Mouse (Mus musculus) lung, postnatal 36 days (tissue): ENCODE measurements around the gene Tmem186.

Source experiments
- DNase-seq: peaks from one replicate; pipeline ENCODE4 v3.0.0; 2022; ENCODE audit warnings: mixed read lengths

The Tmem186 gene

DNA sequence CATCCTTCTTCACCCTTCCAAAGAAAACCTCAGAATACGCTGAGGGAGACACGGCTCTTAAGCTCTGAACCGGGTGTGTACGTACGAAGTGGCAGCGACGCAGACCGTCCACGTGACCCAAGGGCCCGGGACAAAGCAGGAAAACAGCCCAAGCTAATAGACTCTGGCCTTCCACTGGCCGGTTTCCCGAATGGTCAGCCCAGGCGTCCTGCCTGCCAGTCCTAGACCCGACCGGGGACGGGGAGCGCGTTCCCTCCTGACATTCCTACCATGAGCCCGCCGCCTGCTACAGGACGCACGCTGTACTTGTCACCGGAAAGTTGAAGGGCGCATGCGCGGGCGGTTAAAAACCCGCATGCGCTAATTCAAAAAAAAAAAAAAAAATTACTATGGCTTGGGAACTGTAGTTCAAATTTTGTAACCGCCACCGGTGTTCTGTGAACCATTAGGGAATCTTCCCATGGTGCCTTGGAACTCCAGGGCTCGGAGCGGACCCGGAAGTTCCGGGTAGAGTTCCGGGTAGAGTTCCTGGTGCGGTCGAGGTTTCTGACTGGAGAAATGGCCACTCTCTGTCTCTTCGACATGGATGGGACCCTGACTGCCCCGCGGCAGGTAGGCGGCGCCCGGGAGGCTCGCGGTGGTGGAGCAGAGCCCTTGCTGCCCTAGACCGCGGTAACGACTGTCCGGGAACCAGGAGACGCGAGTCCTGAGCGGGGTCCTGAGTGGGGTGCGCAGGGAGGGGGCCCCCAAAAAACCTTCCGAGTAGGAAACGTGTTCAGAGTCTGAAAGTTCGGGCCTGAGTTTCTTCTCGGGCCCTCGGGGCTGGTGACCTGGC is at the start of gene Tmem186, which contains the start of gene Pmm2:
Gene Tmem186, minus strand, starts transcription at position 496 of the 835 bp plus-strand sequence.
Gene Pmm2, plus strand, starts transcription at position 458 of the 835 bp plus-strand sequence.
- peak; percentile 91 for DNase-seq

DNA sequence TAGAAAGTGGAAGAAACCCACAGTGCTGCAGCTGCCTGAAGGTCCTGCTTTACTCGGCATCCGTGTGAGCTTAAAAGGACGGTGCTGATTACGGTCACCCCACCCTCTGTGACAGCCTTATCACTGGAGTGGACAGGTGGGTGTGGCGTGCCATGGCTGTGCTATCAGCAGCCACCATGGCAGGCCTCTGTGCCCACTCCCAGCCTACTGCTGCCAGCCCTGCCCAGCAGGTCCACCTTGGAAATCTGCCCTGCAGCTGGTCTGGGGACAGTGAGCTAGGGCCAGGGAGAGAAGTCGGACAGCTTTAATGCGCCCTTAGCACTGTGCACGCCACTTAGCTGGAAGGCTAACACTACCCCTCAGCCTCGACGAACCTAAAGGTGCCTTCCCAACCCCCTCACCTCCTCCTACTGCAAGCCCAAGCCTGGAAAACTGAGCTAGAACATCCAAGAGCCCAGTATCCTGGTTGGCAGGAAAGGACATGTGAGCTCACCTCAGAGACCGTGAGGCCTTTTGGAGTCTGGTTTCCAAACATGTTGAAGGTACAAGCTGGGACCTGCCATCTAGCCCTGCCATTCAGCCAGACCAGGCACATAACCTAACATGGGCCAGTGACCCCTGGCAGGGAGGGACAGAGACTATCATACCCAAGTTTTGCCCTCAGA is 49.5 kb upstream of the Tmem186 start:
- no peak for DNase-seq

DNA sequence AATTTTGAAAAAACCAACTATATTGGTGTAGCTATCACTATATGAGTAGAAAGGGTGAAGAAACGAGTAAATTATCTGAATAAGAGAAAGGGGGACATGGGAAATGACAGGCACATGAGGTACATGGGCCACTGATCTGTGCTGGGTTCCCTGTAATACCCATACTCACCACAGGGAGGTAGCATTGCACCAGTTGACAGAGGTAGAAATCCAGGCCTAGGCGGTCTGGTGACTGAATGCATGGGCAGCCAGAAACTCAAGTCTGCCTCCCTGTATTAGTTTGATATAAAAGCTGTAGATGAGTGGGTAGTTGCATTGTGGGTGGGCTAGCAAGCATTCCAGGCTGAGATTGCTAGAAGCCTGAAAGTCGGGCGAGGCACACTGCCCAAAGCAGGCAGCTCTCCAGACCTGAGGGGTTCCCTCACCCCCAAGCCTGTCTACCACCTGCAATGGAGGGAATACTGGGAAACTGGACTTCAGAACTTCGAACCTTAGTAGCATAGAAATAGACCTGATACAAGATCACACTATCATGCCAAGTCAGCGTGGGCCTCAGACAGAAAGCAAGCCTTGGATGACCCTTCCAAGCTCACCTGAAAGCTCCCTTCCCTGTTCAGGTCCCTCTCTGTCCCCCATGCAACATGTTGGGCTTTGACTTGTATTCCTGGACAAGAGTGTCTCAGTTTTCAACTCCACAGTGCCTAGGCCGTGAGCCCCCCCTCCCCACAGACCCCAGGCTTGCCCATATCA is 48.8 kb upstream of the Tmem186 start:
- DNase-seq = peak; percentile 86

- DNase-seq = no peak
These were observed 47.6 kb upstream of the Tmem186 start for GRCm38 (mm10) chr16:8685087-8685486.

DNA sequence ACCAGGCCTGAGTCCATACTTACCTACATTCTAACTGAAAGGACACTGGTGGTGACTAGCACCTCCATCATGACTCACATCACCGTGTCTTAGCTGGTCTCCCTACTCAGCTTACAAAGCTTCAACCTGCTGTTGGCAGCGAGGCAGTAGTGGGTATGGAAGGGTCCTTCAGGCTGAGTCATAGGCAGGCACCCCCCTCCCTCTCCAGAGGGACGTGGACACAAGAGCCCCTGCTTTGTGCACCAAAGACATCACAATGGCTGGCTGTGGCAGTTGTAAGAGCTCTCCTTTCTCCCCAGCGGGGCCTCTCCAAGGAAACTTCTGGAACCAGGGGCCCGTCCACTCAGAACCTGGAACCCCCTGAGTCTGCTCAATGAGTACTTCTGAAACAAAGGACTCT is 43.0 kb upstream of the Tmem186 start, which contains the start of gene Gm5767:
Gene Gm5767, plus strand, starts transcription at position 301 of the 400 bp plus-strand sequence.
- no peak for DNase-seq

DNA sequence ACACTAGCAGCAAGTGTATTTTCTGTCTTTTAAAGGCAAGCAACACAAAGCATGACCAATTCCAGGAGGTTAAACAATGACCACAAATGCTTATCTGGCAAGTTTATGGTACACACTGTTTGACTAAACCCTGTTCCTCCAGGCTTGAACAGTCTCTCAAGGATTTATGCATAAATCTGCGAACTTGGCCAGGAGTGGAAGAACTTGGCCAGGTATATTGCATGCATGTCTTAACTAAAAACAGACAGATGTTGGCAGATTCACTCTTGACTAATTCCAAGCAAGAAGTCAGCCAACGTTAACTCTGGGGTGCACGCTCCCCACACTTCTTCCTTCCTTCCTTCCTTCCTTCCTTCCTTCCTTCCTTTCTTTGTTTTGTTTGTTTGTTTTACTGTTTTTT is 42.3 kb upstream of the Tmem186 start:
- no peak for DNase-seq

GRCm38 (mm10) chr16:8678676-8679075 is 41.2 kb upstream of the Tmem186 start:
- DNase-seq = no peak

DNA sequence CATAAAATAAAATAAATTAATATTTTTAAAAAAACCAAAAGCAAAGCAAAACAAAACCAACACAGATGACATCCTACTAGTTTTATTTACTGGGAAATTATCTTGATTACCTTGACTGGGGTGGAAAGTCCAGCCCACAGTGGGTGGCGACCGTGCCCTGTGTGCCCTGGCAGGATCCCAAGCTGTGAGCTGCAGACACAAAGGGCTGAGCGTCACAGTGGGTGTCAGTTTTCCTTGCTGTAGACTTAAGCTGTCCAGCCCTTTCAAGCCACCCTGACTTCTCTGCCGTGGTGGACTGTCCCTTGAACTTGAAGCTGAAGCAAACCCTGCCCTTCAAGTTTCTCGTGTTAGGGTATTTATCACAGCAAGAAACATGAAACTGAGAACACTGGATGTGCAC is 40.5 kb upstream of the Tmem186 start:
- peak; percentile 54 for DNase-seq

DNA sequence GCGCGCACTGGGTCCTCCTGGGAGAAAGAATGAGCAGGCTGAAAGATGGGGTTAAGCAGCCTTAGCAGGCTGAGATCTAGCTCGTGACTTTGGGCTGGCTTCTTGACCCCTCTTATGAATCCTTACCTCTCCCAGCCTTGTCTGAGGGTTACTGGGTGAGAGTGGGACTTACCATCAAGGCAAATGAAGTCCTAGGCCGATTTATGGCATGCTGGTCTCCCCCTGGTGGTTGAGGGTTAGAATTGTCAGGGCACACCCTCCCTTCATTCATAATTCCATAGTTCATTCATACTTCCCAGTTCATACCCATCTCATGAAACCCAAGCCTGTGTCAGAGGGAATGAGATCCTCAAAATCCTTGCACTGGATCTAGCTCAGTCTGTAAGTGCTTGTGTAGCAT is 39.3 kb upstream of the Tmem186 start:
- DNase-seq = peak; percentile 55

DNA sequence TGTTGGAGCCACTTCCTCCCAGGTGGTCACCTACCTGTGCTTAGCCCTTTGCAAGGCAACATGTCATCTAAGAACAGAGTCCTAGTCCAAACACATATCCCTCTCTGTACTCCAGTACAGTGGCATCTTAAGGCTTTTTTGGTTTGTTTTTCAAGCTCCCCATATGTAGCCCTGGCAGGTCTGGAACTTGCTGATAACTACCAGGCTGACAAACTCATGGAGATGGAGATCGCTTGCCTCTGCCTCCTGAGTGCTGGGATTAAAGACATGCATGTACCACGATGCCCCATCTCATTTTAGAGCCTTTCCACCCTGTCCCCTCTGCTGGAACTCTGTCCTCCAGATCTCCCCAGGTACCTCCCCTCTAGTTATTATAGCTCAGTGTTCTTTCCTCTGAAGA is 38.7 kb upstream of the Tmem186 start:
- DNase-seq = no peak

GRCm38 (mm10) chr16:8675559-8675958 is 38.0 kb upstream of the Tmem186 start:
- no peak for DNase-seq

- peak; percentile 65 for DNase-seq
These were observed 36.7 kb upstream of the Tmem186 start for GRCm38 (mm10) chr16:8674165-8674564.

DNA sequence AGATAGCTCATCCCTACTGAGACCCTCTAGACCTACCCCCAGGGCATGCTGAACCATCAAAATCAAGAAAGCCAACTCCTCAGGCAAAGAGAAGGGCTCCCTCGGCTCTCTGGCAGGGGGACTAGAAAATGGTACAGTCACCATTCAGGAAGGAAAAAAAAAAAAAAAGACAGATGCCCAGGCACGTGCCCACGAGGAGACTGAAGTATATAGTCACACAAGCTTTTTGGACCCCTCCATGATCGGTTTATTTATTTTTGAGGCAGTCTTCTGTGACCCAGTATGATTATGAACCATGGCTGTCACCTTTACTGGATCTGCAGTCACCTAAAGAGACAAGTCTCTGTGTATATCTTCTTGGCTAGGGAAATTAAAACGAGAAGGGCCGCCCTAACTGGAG is 35.8 kb upstream of the Tmem186 start:
- DNase-seq = no peak

DNA sequence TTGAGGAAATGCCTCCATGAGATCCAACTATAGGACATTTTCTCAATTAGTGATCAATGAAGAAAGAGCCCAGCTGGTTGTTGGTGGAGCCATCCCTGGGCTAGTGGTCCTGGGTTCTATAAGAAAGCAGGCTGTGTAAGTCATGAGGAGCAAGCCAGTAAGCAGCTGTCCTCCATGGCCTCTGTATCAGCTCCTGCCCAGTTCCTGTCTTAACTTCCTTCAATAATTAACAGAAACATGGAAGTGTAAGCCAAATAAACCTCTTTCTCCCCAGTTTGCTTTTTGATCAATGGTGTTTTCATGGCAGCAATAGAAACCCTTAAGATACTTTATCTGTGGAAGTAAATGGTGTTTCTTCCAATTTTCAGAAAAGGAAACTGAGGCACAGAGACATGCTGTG is 35.3 kb upstream of the Tmem186 start:
- DNase-seq = no peak

DNA sequence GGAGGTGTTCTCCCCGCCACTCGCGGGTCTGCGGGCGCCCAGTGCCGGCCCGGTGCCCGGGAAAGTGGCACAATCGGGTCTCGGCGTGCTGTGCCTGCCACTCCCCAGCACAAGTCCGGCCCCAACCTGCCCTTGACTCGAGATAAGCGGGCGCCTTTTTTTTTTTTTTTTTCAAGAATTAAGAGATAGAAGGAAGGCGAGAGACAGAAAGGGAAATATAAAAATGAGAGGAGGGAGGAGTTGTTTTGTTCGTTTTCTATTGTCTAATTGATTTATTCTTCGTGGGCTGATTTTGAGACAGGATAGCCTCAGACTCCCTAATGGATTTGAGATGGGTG is 34.8 kb upstream of the Tmem186 start:
- DNase-seq = no peak

DNA sequence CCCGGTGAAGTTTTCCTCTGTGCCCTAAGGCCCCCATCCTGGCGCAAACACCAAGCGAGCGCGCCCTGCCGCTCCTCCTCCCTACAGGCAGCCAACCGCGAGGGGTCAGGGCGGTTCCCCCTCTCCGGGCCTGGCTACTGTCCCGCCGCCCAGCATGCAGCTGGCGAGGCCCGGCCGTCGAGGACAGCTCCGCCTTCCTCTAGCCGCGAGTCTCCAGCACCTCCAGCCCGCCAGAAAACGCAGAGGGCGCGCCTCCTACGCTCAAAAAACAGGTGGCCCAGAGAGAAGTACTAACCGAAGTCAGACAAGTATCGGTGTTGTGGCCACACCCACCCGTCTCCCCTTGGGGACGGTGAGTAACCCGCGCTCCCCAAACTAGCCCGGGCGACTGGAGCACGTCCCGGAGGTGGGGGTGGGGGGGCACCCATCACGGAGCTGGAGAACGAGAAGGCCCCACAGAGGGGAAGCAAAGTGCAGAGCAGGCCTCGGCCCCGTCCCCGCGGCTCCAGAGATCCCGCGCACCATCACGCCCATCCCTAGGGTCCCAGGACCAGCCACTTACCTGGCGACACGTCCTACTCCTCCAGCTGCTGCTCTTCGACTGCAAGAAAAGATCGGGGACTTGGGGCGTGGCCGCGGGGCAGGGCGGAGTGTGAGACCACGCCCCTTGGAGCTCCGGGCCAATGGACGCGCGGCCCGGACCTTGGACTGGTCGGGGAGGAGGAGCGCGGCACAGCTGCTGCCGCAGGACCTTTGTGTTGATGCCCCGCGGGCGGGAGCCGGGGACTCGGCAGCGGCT is 34.2 kb upstream of the Tmem186 start, which contains the start of gene Carhsp1:
Gene Carhsp1, minus strand, starts transcription at position 605 of the 799 bp plus-strand sequence.
- peak; percentile 97 for DNase-seq

DNA sequence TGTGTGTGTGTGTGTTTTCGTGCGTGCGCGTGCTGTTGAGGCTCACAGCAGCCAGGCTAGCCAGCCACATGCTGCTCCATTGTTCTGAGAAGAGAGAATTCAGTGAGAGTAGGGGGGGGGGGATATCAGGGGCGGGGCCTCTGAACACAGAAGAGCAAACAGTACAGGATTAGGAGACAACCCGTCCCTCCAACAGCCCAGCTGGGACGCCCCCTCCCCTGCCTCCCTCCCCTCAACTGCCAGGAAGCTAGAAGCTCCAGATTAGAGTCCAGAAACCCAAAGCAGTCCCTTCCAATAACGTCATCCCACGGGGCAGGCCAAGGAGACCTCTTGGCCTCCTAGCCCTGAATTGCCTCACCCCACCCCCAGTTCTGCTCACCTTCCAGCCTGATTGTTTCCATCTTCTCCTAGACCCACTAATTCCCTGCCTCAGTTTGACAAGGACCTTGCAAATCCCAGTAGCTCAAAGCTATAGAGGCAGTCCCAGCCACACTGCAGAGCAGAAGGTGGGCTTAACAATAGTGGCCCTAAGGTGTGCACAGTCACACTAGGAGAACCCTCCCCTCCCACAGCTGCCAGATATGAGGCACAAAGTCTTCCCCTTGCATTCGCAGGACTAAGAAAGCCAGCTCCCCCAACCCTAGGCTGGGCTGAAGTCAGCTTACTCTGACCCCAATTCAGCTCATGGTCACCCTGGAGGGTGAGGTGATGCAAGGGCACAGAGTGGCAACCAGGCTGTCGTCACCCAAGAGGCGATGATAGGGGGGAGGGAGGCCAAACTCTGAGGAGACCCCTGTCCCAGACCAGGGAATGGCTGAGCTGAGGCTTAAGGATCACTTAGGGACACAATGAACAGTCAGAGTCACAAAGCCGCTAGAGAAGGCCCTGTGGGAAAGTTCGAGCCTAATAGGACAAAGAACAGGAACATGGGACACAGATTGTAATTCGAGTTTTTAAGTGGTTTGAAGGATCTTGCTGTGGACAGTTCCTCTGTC is 32.8 kb upstream of the Tmem186 start:
- peak; percentile 25 for DNase-seq

GRCm38 (mm10) chr16:8669432-8669831 is 31.9 kb upstream of the Tmem186 start:
- no peak for DNase-seq

DNA sequence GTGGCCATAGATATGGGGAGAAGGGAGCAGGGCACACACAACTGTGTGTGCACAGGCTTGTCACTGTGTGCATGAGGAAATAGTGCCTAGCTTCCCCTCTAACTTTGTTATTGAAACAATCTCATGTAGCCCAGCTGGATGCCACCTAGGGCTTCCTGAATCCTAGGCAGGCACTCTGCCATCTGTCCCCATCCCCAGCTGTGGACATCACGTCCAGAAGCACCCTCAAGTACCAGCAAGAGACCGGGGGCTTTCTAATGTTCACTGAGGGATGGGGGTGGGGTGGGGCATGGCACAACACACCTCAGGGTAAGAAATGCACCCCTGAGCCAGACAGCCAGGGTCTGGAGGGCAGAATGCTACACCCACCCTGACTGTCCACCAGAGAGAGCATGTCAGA is 30.9 kb upstream of the Tmem186 start:
- DNase-seq = no peak

DNA sequence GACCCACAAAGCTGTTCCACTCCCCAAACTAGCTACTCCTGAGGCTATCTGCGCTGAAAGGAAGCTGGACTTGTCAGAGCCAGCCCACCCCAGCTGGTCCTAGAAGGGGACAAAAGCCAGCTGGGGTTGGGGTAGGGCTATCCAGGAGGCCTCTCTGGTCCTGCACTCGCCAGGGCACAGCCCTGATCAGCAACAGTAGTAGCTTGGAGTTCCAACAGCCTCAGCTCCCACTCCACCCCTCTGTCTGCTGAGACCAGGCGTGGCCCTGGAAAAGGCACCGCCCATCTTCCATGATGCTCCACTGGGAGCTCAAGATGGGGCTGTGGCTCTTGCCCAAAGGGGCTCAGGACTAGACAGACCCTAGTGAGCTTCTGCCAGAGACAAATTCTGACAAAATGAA is 30.3 kb upstream of the Tmem186 start:
- peak; percentile 30 for DNase-seq

DNA sequence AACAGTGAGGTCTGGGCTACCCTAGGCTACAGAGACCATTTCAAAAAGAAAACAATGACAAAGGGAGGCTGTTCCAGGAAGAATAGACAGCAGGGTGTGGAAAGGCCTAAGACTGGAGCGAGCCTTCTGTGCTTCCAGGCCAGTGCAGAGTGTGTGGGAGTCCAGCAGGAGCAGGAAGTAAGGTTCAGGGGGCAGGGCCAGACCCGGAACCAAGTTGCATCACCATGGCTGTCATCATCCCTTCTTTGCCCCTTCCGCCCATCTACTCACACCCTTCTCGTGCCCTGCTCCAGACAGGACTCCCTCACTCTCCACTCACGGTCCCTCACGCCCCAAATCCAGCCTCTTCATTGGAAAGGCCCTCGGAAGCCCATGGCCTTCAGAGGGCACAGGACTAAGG is 29.7 kb upstream of the Tmem186 start:
- DNase-seq = peak; percentile 73
